ENCODE assay signal across 28 mouse cellular contexts in the genomic region with DNA sequence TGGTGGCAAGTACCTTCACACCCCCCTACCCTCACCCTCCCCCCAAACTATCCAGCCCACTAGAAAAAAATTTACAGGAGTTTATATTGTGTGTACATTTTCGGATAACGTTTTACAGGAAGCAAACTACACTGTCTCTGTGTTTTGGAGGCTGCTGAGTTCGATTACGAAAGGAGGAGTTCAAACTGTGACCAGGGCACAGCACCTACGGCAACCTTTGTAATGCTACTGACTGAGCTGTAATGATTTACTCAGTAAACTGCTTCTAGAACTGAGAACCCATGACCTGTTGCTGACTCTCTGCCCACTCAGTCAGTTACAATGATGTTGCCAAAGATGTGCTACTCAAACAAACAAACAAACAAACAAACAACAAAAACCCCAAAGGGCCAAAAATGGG. TPM values are rescaled to one million over a fixed set of nuclear protein-coding genes. Genes with fewer than 3 reads are reported as not detected.
A peak's percentile ranks its signal among the peaks of the same experiment; 100 is the strongest.
DNase-seq lines count a peak whose midpoint lies in the region; ATAC-seq and TF ChIP-seq lines count a peak whose summit lies in the region.
"Had no signal": no experiment of that assay in that cellular context is flagged by ENCODE, and none has a peak within 500 bp of the region (broad histone marks: within the 10 kb centered on the region; RNA-seq: fewer than 3 reads in every experiment).

No protein-coding gene starts in this region.

- intact Hi-C loops in heart, postnatal 25 days (cut with DNase I): no loop called here

- no peak overlapping the region for H3K4me2 ChIP-seq in liver, embryonic 15.5 days
- H3K4me2 ChIP-seq: heart, embryonic 12.5 days; limb, embryonic 13.5 days; lung, embryonic 15.5 days; neural tube, embryonic 13.5 days had no signal

- no peak overlapping the region for H3K4me3 ChIP-seq in liver, embryonic 15.5 days (replicated peaks)
- no peak overlapping the region for H3K4me3 ChIP-seq in midbrain, embryonic 10.5 days
- H3K4me3 ChIP-seq: embryonic facial prominence, embryonic 10.5 days; heart, embryonic 12.5 days; limb, embryonic 13.5 days; lung, embryonic 15.5 days; myocyte; neural tube, embryonic 13.5 days had no signal

- POLR2A ChIA-PET in Patski (lab: Charles Lee): interaction anchor here (0.9 to 1.3 kb wide), 2 partner anchors 23 to 30 kb away, joined by 3 read pairs; no protein-coding TSS in a partner anchor

- in situ Hi-C loops in Patski (cut with MboI; ENCODE audit: low pct_unique_long_range_greater_than_20kb): no loop called here

- H3K36me3 ChIP-seq in liver, embryonic 15.5 days (replicated peaks): peaks cover 32% of the 10 kb centered on the region
- H3K36me3 ChIP-seq in midbrain, embryonic 10.5 days: peaks cover 10% of the 10 kb centered on the region

- no peaks in the 10 kb centered on the region for H3K9me3 ChIP-seq in liver, embryonic 15.5 days (replicated peaks)
- no peaks in the 10 kb centered on the region for H3K9me3 ChIP-seq in midbrain, embryonic 10.5 days (replicated peaks)
- H3K9me3 ChIP-seq: embryonic facial prominence, embryonic 10.5 days; heart, embryonic 12.5 days; limb, embryonic 13.5 days; lung, embryonic 15.5 days; neural tube, embryonic 13.5 days had no signal

- H3K9ac ChIP-seq in liver, embryonic 15.5 days: no peak overlapping the region
- H3K9ac ChIP-seq: heart, embryonic 12.5 days; limb, embryonic 13.5 days; lung, embryonic 15.5 days; neural tube, embryonic 13.5 days had no signal

- peak; percentile 76 for DNase-seq in heart, adult 11 months
- DNase-seq in heart, postnatal 25 days (ENCODE audit: low spot score): no peak
- peak; percentile 30 for DNase-seq in Patski (ENCODE audit: low read depth, low spot score)
- DNase-seq in kidney, postnatal 25 days: peak; percentile 58 to 75
- no peak for DNase-seq in midbrain, embryonic 10.5 days (ENCODE audit: low spot score)
- DNase-seq in urinary bladder, adult 18-20 months (ENCODE audit: low spot score in 2 of 2): no peak
- DNase-seq: adrenal gland, postnatal 25 days; cerebellum, postnatal 10 days; gastrocnemius, postnatal 10 days; heart, adult 18-20 months; heart, postnatal 10 days; lung, postnatal 36 days; retina, postnatal 1 day; right cerebral cortex, postnatal 4 days; thymus, adult 18-20 months; thymus, postnatal 36 days had no signal

- WGBS in liver, embryonic 15.5 days (ENCODE audit: insufficient replicate concordance): 79% methylated on average over 5 of the region's 5 CpGs
- 88% methylated on average over 5 of the region's 5 CpGs for WGBS in midbrain, embryonic 10.5 days

- CTCF ChIA-PET in Patski (lab: Charles Lee): interaction anchor here (1.0 kb wide), 1 partner anchor 17 kb away, joined by 4 read pairs; no protein-coding TSS in a partner anchor

- ATAC-seq in Patski: no peak
- ATAC-seq in liver, embryonic 15.5 days (ENCODE audit: insufficient read depth): peak; percentile 56; the same call in 1 of the 2 replicates
- no peak for ATAC-seq in megakaryocyte, adult 5-6 weeks (ENCODE audit: poor library complexity, severe bottlenecking)
- ATAC-seq: forebrain, embryonic 16.5 days; hindbrain, postnatal 0 days; intestine, embryonic 16.5 days; midbrain, embryonic 16.5 days had no signal

- H3K27ac ChIP-seq in liver, embryonic 15.5 days (replicated peaks): no peak overlapping the region
- no peak overlapping the region for H3K27ac ChIP-seq in midbrain, embryonic 10.5 days (replicated peaks)
- H3K27ac ChIP-seq: embryonic facial prominence, embryonic 10.5 days; hindbrain, postnatal 0 days; limb, embryonic 13.5 days; lung, embryonic 15.5 days; neural tube, embryonic 13.5 days had no signal

- peaks cover 28% of the 10 kb centered on the region for H3K4me1 ChIP-seq in liver, embryonic 15.5 days (replicated peaks)
- peaks cover 8% of the 10 kb centered on the region for H3K4me1 ChIP-seq in midbrain, embryonic 10.5 days
- H3K4me1 ChIP-seq: lung, embryonic 15.5 days had no signal

- no peak for TF ChIP-seq CTCF in Patski (IDR thresholded peaks at IDR 0.05)

- no peaks in the 10 kb centered on the region for H3K27me3 ChIP-seq in Patski
- no peaks in the 10 kb centered on the region for H3K27me3 ChIP-seq in liver, embryonic 15.5 days
- H3K27me3 ChIP-seq in midbrain, embryonic 10.5 days (ENCODE audit: low read depth, poor library complexity, severe bottlenecking): no peaks in the 10 kb centered on the region
- H3K27me3 ChIP-seq: heart, embryonic 12.5 days; limb, embryonic 13.5 days; lung, embryonic 15.5 days; neural tube, embryonic 13.5 days had no signal

RNA-seq across cellular contexts. Expression of a gene that starts 34.5 kb away (rescaled TPM):
- 10 to 100 TPM; 35.8 to 42.9 TPM for total RNA-seq in heart, postnatal 25 days (2021)
- 29.9 TPM for polyA plus RNA-seq in Patski (2021)
- polyA plus RNA-seq in liver, embryonic 15.5 days (2015; fragmentation: Nextera tagmentation; extraction: Ambion mirVana): 55.0 and 56.9 TPM in 2 replicates
- total RNA-seq in megakaryocyte, adult 5-6 weeks (2015): 21.9 and 23.8 TPM in 2 replicates
- 21.6 and 23.1 TPM in 2 replicates for total RNA-seq in megakaryocyte, adult 5-6 weeks (2017)
- polyA plus RNA-seq in midbrain, embryonic 10.5 days (2016; fragmentation: Nextera tagmentation; extraction: Ambion mirVana): 24.6 and 26.7 TPM in 2 replicates

Comparison
In these comparisons a context has a peak if more than half of its experiments do, and no peak if none do; other contexts are left out.
1. DNase-seq: peak in heart, adult 11 months (single experiment), Patski (single experiment) and kidney, postnatal 25 days (2 of 2); none in heart, postnatal 25 days (single experiment), midbrain, embryonic 10.5 days (single experiment) and urinary bladder, adult 18-20 months (0 of 2).